Mouse (Mus musculus): ENCODE data around the gene Ofcc1. TPM values are rescaled to one million over a fixed set of nuclear protein-coding genes. Genes with fewer than 3 reads are reported as not detected.

The Ofcc1 gene
- polyA plus RNA-seq, 1 experiment = not detected

GRCm38 (mm10) chr13:40171775-40172174 lies 189.5 kb downstream of the Ofcc1 start:
- H3K27ac ChIP-seq (ENCODE audit: control insufficient read depth, insufficient read depth, low read length) = no peak overlapping the region
- H3K36me3 ChIP-seq (ENCODE audit: control insufficient read depth, insufficient read depth, low read length) = no peaks in the 10 kb centered on the region
- no peaks in the 10 kb centered on the region for H3K4me1 ChIP-seq (replicated peaks; ENCODE audit: control insufficient read depth, insufficient read depth, low read length)
- H3K27me3 ChIP-seq (ENCODE audit: control insufficient read depth, insufficient read depth, low read length) = no peaks in the 10 kb centered on the region
- no peak overlapping the region for H3K4me3 ChIP-seq (ENCODE audit: control insufficient read depth, insufficient read depth, low read length)
- 94% methylated on average over 4 of the region's 4 CpGs for WGBS
- no peak for DNase-seq
- no peak for TF ChIP-seq POLR2A (IDR thresholded peaks at IDR 0.05; ENCODE audit: control insufficient read depth, extremely low read depth, insufficient read depth, low read length, poor library complexity)
- TF ChIP-seq CTCF (IDR thresholded peaks at IDR 0.05; ENCODE audit: borderline replicate concordance, control insufficient read depth, extremely low read depth, insufficient read depth, low read length, poor library complexity) = no peak

DNA sequence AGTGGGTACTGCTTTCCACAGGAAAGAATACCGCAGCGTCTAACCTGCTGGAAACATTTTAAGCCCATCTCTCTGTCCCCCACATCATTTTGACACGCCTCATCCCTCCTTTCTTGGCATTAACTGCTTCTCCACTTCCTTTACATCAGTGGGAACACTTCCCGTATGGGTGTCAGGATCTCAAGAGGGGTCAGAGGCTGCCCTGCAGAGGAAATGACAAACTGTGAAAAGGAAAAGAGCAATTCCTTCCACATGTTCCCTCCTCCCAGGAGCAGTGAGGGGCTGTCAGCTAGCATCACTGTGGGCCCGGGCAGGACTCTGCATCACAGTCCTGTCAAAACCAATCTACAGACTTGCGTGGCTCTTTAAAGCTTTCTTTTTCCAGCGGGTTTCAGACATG lies 193.4 kb downstream of the Ofcc1 start:
- DNase-seq = no peak
- 36% methylated on average over 7 of the region's 7 CpGs for WGBS
- H3K27ac ChIP-seq (ENCODE audit: control insufficient read depth, insufficient read depth, low read length) = no peak overlapping the region
- no peaks in the 10 kb centered on the region for H3K36me3 ChIP-seq (ENCODE audit: control insufficient read depth, insufficient read depth, low read length)
- TF ChIP-seq CTCF (IDR thresholded peaks at IDR 0.05; ENCODE audit: borderline replicate concordance, control insufficient read depth, extremely low read depth, insufficient read depth, low read length, poor library complexity) = no peak
- no peak for TF ChIP-seq POLR2A (IDR thresholded peaks at IDR 0.05; ENCODE audit: control insufficient read depth, extremely low read depth, insufficient read depth, low read length, poor library complexity)
- no peaks in the 10 kb centered on the region for H3K27me3 ChIP-seq (ENCODE audit: control insufficient read depth, insufficient read depth, low read length)
- no peak overlapping the region for H3K4me3 ChIP-seq (ENCODE audit: control insufficient read depth, insufficient read depth, low read length)
- H3K4me1 ChIP-seq (replicated peaks; ENCODE audit: control insufficient read depth, insufficient read depth, low read length) = no peaks in the 10 kb centered on the region

GRCm38 (mm10) chr13:40155466-40155865 lies 205.8 kb downstream of the Ofcc1 start:
- H3K27me3 ChIP-seq (ENCODE audit: control insufficient read depth, insufficient read depth, low read length) = no peaks in the 10 kb centered on the region
- no peak overlapping the region for H3K4me3 ChIP-seq (ENCODE audit: control insufficient read depth, insufficient read depth, low read length)
- 87% methylated on average over 3 of the region's 3 CpGs for WGBS
- no peaks in the 10 kb centered on the region for H3K4me1 ChIP-seq (replicated peaks; ENCODE audit: control insufficient read depth, insufficient read depth, low read length)
- no peak overlapping the region for H3K27ac ChIP-seq (ENCODE audit: control insufficient read depth, insufficient read depth, low read length)
- TF ChIP-seq CTCF (IDR thresholded peaks at IDR 0.05; ENCODE audit: borderline replicate concordance, control insufficient read depth, extremely low read depth, insufficient read depth, low read length, poor library complexity) (no peak), POLR2A (IDR thresholded peaks at IDR 0.05; ENCODE audit: control insufficient read depth, extremely low read depth, insufficient read depth, low read length, poor library complexity) (no peak)
- no peak for DNase-seq
- H3K36me3 ChIP-seq (ENCODE audit: control insufficient read depth, insufficient read depth, low read length) = no peaks in the 10 kb centered on the region

GRCm38 (mm10) chr13:40139906-40140305 lies 221.3 kb downstream of the Ofcc1 start:
- 86% methylated on average over 4 of the region's 4 CpGs for WGBS
- Histone ChIP-seq H3K4me1 (replicated peaks; ENCODE audit: control insufficient read depth, insufficient read depth, low read length) (no peaks in the 10 kb centered on the region), H3K4me3 (ENCODE audit: control insufficient read depth, insufficient read depth, low read length) (no peak overlapping the region), H3K27me3 (ENCODE audit: control insufficient read depth, insufficient read depth, low read length) (no peaks in the 10 kb centered on the region), H3K27ac (ENCODE audit: control insufficient read depth, insufficient read depth, low read length) (no peak overlapping the region), H3K36me3 (ENCODE audit: control insufficient read depth, insufficient read depth, low read length) (no peaks in the 10 kb centered on the region)
- TF ChIP-seq POLR2A (IDR thresholded peaks at IDR 0.05; ENCODE audit: control insufficient read depth, extremely low read depth, insufficient read depth, low read length, poor library complexity) (no peak), CTCF (IDR thresholded peaks at IDR 0.05; ENCODE audit: borderline replicate concordance, control insufficient read depth, extremely low read depth, insufficient read depth, low read length, poor library complexity) (no peak)
- DNase-seq = no peak

GRCm38 (mm10) chr13:40136096-40136495 lies 225.2 kb downstream of the Ofcc1 start:
- Histone ChIP-seq H3K27ac (ENCODE audit: control insufficient read depth, insufficient read depth, low read length) (no peak overlapping the region), H3K4me3 (ENCODE audit: control insufficient read depth, insufficient read depth, low read length) (no peak overlapping the region), H3K4me1 (replicated peaks; ENCODE audit: control insufficient read depth, insufficient read depth, low read length) (no peaks in the 10 kb centered on the region), H3K36me3 (ENCODE audit: control insufficient read depth, insufficient read depth, low read length) (no peaks in the 10 kb centered on the region), H3K27me3 (ENCODE audit: control insufficient read depth, insufficient read depth, low read length) (no peaks in the 10 kb centered on the region)
- TF ChIP-seq CTCF (IDR thresholded peaks at IDR 0.05; ENCODE audit: borderline replicate concordance, control insufficient read depth, extremely low read depth, insufficient read depth, low read length, poor library complexity) = no peak
- no peak for TF ChIP-seq POLR2A (IDR thresholded peaks at IDR 0.05; ENCODE audit: control insufficient read depth, extremely low read depth, insufficient read depth, low read length, poor library complexity)
- DNase-seq = no peak
- WGBS = 31% methylated on average over 3 of the region's 3 CpGs

DNA sequence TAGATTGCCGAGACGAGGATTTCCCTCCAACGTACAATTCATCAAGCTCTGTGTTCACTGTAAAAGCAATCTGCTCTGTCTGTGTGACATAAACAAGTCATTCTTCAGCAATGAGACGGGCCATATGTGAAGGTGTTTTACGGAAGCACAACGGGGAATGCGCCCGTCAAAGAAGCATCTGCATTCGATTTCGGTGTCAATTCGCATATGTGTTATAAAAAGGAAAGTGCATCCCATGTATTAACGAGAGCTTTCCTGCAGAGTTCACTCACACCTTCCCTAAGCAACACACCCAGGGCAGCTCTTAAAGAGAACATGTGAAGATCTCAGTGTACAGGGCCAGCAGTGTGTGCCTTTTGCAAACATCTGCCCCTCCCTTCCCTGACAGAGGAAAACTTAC lies 225.6 kb downstream of the Ofcc1 start:
- no peak for DNase-seq
- 72% methylated on average over 12 of the region's 12 CpGs for WGBS
- Histone ChIP-seq H3K36me3 (ENCODE audit: control insufficient read depth, insufficient read depth, low read length) (no peaks in the 10 kb centered on the region), H3K27ac (ENCODE audit: control insufficient read depth, insufficient read depth, low read length) (no peak overlapping the region), H3K27me3 (ENCODE audit: control insufficient read depth, insufficient read depth, low read length) (no peaks in the 10 kb centered on the region), H3K4me3 (ENCODE audit: control insufficient read depth, insufficient read depth, low read length) (no peak overlapping the region), H3K4me1 (replicated peaks; ENCODE audit: control insufficient read depth, insufficient read depth, low read length) (no peaks in the 10 kb centered on the region)
- TF ChIP-seq POLR2A (IDR thresholded peaks at IDR 0.05; ENCODE audit: control insufficient read depth, extremely low read depth, insufficient read depth, low read length, poor library complexity) (no peak), CTCF (IDR thresholded peaks at IDR 0.05; ENCODE audit: borderline replicate concordance, control insufficient read depth, extremely low read depth, insufficient read depth, low read length, poor library complexity) (no peak)

DNA sequence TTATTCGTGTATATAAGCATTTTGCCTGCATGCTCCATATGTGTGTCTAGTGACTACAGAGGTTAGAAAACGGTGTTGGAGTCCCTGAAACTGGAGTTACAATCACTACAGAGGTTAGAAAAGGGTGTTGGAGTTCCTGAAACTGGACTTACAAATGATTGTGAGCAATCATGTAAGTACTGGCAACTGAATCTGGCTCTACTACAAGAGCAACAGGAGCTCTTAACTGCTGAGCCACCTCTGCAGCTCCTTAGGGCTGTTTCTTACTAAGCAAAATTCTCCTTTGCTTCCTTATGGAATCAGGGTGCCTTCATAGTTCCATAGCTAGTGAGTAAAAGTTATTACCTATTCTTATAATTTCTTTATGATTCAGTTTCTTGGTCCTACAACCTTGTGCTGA lies 237.4 kb downstream of the Ofcc1 start:
- no peaks in the 10 kb centered on the region for H3K4me1 ChIP-seq (replicated peaks; ENCODE audit: control insufficient read depth, insufficient read depth, low read length)
- H3K27me3 ChIP-seq (ENCODE audit: control insufficient read depth, insufficient read depth, low read length) = no peaks in the 10 kb centered on the region
- whole genome bisulfite sequencing = 77% methylated on average over 2 of the region's 2 CpGs
- H3K27ac ChIP-seq (ENCODE audit: control insufficient read depth, insufficient read depth, low read length) = no peak overlapping the region
- DNase-seq = no peak
- no peaks in the 10 kb centered on the region for H3K36me3 ChIP-seq (ENCODE audit: control insufficient read depth, insufficient read depth, low read length)
- no peak overlapping the region for H3K4me3 ChIP-seq (ENCODE audit: control insufficient read depth, insufficient read depth, low read length)
- no peak for TF ChIP-seq CTCF (IDR thresholded peaks at IDR 0.05; ENCODE audit: borderline replicate concordance, control insufficient read depth, extremely low read depth, insufficient read depth, low read length, poor library complexity)
- no peak for TF ChIP-seq POLR2A (IDR thresholded peaks at IDR 0.05; ENCODE audit: control insufficient read depth, extremely low read depth, insufficient read depth, low read length, poor library complexity)
